Mouse (Mus musculus): ENCODE data around the gene Ing3.

Ing3 gene

DNA sequence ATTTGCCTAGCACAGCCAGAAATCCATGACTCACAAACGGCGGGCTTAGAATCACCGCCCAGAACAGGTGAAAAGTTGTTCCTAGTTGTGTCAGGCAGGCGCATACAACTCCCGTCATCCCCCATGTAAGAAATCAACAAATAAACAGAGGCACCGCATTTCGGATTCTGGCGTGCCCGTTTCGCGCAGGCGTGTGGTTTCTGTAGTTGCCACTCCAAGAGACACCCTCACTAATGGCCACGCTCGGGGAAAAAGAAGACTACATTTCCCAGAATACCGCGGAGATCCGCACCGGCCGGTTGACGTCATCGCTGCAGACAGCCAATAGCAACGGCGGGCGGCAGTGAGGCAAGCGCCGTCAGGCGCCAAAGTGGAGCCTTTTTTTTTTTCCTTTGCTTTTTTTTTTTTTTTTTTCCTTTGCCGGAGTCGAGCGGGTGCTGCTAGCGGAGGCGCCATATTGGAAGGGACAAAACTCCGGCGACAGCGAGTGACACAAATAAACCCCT lies at the start of gene Ing3:
Ing3 (plus strand) TSS at position 346 of the 506 bp plus-strand sequence.
- peak; percentile 100 for DNase-seq

- DNase-seq: no peak
Observed at GRCm38 (mm10) chr6:21909720-21910119, 39.7 kb upstream of the Ing3 start.

DNA sequence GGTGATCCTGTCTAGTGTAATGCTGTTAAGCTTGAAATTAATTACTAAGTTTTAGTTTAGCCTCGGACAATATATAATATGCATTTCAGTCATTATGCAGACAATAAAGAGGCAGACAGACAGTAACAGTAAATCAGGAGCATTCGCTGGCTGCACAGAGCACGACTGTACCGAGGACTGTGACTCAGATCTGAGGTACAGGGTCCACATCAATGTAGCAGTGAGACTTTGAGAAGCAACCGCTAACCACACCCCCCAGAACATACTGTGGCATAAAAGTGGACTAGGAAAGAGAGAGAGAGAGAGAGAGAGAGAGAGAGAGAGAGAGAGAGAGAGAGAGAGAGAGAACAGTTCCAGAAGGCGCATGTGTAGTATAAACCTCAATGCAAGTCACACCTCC lies 38.6 kb upstream of the Ing3 start:
- DNase-seq: no peak

DNA sequence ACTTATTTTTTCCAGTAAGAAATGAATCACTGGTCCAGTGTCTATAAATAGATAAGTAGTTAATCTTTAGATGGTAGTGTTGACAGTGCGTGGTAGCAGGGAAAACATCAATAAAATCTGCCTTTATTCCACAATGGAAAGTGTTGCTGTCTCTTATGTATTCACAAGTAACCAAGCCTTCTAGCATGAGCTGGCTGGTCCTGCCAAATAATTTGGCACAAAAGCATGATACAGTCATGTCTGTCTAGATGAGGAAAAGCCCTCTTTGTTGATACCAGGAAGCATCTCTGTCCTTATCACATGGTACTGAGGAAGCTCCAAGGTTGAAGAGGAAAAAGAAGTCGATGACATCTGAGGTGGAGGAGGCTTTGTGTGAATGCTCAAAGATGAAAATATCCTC lies 32.8 kb upstream of the Ing3 start:
- DNase-seq: peak; percentile 57

DNA sequence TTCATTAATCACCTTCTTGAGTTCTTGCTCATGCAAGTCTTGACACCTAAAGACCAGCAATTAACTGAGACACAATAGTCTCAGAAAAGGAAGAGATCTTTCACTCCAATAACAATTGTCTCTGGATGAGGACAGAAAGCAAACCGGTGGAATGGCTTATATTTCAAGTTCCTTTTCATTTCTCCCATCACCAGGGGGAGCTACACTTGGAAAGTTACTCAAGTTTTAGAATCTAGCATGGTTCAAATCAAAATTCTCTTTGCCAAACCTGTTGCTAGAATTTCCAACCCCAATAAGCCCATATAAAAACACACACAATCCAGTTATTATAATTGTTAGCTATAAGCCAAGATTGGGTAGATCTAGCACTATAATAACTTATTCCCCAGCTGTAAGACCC lies 25.2 kb upstream of the Ing3 start:
- DNase-seq: peak; percentile 30

GRCm38 (mm10) chr6:21937981-21938635 lies 11.3 kb upstream of the Ing3 start:
- DNase-seq: no peak

GRCm38 (mm10) chr6:21949771-21950448 lies 539 bp downstream of the Ing3 start:
- DNase-seq: peak; percentile 99

GRCm38 (mm10) chr6:21950676-21951075 lies 1.3 kb downstream of the Ing3 start:
- peak; percentile 81 for DNase-seq

- no peak for DNase-seq
Observed at GRCm38 (mm10) chr6:21955468-21955867, 6.1 kb downstream of the Ing3 start.

GRCm38 (mm10) chr6:21958922-21959321 lies 9.6 kb downstream of the Ing3 start:
- no peak for DNase-seq

- peak; percentile 40 for DNase-seq
Observed at GRCm38 (mm10) chr6:21959909-21960308, 10.5 kb downstream of the Ing3 start.

GRCm38 (mm10) chr6:21977532-21977931 lies 28.2 kb downstream of the Ing3 start:
- DNase-seq: peak; percentile 15

GRCm38 (mm10) chr6:21981114-21981513 lies 31.7 kb downstream of the Ing3 start:
- no peak for DNase-seq

DNA sequence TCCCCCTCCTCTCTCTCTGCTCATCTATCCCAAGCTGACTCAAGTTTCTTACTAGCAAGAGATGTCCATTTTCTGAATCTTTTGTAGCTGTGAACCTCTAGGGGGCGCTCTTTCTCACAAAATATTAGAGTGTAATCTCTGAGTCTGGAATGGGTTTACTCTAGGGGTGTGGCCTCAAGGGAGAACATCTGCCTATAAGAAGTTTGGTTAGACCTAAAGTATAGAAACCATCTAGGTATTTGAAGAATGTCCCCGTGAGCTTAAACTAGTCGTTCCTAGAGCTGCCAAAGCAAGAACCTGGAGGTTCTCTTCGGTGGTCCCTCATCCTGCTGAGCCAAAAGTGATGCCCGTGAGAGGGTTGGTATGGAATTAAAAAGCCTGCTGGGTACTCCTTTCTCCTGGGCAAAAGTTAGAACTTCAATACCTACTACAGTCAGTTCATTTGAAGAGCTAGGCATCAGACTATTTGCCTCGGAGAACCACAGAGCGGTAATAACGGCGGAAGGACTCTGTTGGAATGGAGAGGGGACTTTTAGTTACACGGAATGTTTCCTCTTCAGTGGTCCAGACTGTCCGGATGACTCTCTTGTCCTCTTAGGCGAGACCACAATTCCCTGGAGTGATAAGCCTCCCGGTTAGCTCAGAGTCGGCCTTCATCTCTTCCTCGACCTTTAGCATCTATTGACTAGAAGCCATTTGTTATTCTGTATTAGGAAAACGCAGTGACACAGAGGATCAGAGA lies 35.8 kb downstream of the Ing3 start:
- DNase-seq: peak; percentile 86

GRCm38 (mm10) chr6:21985732-21986540 lies 36.6 kb downstream of the Ing3 start, which contains the start of gene Cped1:
Gene Cped1, plus strand, starts transcription at chr6:21985916.
- DNase-seq: peak; percentile 57

- peak; percentile 35 for DNase-seq
Observed at GRCm38 (mm10) chr6:21986660-21987331, 37.4 kb downstream of the Ing3 start.

- DNase-seq: no peak
Observed at GRCm38 (mm10) chr6:21987554-21987953, 38.2 kb downstream of the Ing3 start.

GRCm38 (mm10) chr6:21988296-21988695 lies 38.9 kb downstream of the Ing3 start:
- DNase-seq: no peak

DNA sequence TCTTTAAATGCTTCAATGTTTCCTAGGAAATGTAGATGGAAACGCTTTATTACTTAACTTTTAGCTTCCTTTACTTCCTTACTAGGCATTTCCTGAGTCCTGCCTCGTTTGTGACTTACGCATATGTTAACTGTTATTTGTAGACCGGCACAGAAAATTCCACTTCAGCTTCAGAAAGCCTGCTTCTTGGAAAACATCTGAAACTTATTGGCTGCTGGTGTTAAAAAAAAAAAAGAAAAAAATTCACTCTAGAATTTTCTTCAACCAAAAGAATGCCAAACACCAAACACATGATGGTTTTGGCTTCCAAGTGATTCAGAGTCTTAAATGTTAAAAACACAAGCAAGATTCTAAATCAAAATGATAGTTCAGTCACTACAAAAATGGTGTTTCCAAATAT lies 39.7 kb downstream of the Ing3 start:
- no peak for DNase-seq

GRCm38 (mm10) chr6:21990181-21991135 lies 41.1 kb downstream of the Ing3 start:
- DNase-seq: no peak

GRCm38 (mm10) chr6:21991151-21991550 lies 41.8 kb downstream of the Ing3 start:
- no peak for DNase-seq

Measured in kidney, adult 9 months (tissue).